Mouse (Mus musculus): Measurements from ENCODE around the gene Mff.

DNA sequence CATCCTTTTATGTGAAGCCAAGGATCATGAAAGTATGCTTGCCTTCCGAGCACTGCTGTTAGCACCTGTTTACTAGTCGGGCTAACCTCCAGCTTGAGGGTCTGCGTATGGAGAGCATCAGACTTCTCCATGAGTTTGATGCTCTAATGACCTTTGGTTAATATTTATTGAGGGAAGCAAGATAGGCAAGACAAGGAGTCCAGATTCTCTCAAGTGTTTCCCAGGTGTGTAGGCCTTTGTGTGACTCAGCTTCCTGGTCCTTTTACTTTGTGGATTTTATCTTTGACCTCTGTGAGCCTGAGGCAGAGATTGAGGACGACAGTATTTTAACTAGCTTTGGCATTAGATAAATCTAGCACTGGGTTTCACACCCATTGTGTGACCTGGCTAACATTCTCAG lies 42.0 kb downstream of the Mff start:
- TF ChIP-seq EP300 (IDR thresholded peaks at IDR 0.05; ENCODE audit: insufficient read depth, low read depth, low read length): no peak
- no peak for TF ChIP-seq POLR2A (IDR thresholded peaks at IDR 0.05; ENCODE audit: insufficient read depth, low read length)
- TF ChIP-seq CTCF (IDR thresholded peaks at IDR 0.05; ENCODE audit: low read depth, low read length): no peak

Data from ES-Bruce4 (cell line).